In the genomic region with DNA sequence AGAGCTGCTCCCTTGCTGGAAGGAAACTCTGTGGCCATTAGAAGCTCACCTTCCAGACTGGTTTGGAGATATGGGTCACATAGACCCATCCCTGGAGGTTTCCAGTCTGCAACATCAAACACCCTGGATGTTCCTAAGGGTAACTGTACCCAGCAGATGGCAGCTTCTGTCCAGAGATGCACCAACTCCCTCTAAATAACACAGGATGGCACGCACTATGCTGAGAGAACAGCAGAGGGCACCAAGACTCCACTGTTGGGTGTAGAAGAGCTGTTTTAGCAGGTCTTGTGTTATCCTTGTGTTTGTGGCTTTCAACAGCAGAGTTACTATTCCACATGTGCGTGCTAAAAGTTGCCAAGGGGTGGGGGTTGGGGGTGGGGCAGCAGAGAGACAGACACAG, we compare ENCODE assay signal across 8 mouse cellular contexts. TPM values are rescaled to one million over a fixed set of nuclear protein-coding genes. Genes with fewer than 3 reads are reported as not detected.
DNase-seq lines count a peak whose midpoint lies in the region; ATAC-seq lines count a peak whose summit lies in the region.

No protein-coding gene starts in this region.

- no peaks in the 10 kb centered on the region for H3K36me3 ChIP-seq in hindbrain, embryonic 14.5 days (replicated peaks; ENCODE audit: control insufficient read depth, insufficient read depth)

- peak; percentile 85 for DNase-seq in NIH3T3 (ENCODE audit: low read depth)
- peak; percentile 76 for DNase-seq in cerebellum, adult 8-10 months
- peak; percentile 80 to 97 for DNase-seq in frontal cortex, adult 2 months (ENCODE audit: extremely low spot score in 1 of 2, low spot score in 1 of 2)
- peak; percentile 97 for DNase-seq in hindbrain, embryonic 14.5 days (ENCODE audit: low spot score)
- DNase-seq in layer of hippocampus, postnatal 10 days (ENCODE audit: low spot score in 2 of 2), result peak; percentile 94
- DNase-seq in lung, postnatal 25 days (ENCODE audit: low spot score), result peak; percentile 87
- DNase-seq in right cerebral cortex, adult 18-20 months, result peak; percentile 89
- peak; percentile 64 to 79 for DNase-seq in urinary bladder, postnatal 36 days (ENCODE audit: low spot score in 2 of 2)

- no peak overlapping the region for H3K9ac ChIP-seq in hindbrain, embryonic 14.5 days

- no peak overlapping the region for H3K4me2 ChIP-seq in hindbrain, embryonic 14.5 days (replicated peaks)

- 0 out of 2 replicates have a peak, but pooled peaks cover 4% of the 10 kb centered on the region for H3K4me1 ChIP-seq in hindbrain, embryonic 14.5 days (replicated peaks; ENCODE audit: control insufficient read depth, insufficient read depth, low read length)

- peak; percentile 89 for ATAC-seq in hindbrain, embryonic 14.5 days (ENCODE audit: low FRiP score)

- H3K27me3 ChIP-seq in hindbrain, embryonic 14.5 days (ENCODE audit: control insufficient read depth, insufficient read depth, low read length), result no peaks in the 10 kb centered on the region

- H3K4me3 ChIP-seq in hindbrain, embryonic 14.5 days (replicated peaks; ENCODE audit: low read length), result no peak overlapping the region

- WGBS in hindbrain, embryonic 14.5 days, result 11% methylated on average over 2 of the region's 2 CpGs

- H3K9me3 ChIP-seq in hindbrain, embryonic 14.5 days (ENCODE audit: control insufficient read depth, low read length), result no peaks in the 10 kb centered on the region

- H3K27ac ChIP-seq in hindbrain, embryonic 14.5 days, result no peak overlapping the region

RNA-seq across cellular contexts. Expression of a gene that starts 21.5 kb away (rescaled TPM):
- polyA plus RNA-seq in frontal cortex, adult 2 months (2012; rRNA removed), result 0.70 and 0.82 TPM in 2 replicates
- polyA plus RNA-seq in hindbrain, embryonic 14.5 days (2014; fragmentation: Nextera tagmentation; extraction: Ambion mirVana), result not detected in 2 replicates
- under 1 TPM; 0.62 to 0.85 TPM for total RNA-seq in layer of hippocampus, postnatal 10 days (2021)

RNA-seq across cellular contexts. Expression of a gene that starts 29.2 kb away (rescaled TPM):
- polyA plus RNA-seq in frontal cortex, adult 2 months (2012; rRNA removed), result 8.9 and 11.6 TPM in 2 replicates
- polyA plus RNA-seq in hindbrain, embryonic 14.5 days (2014; fragmentation: Nextera tagmentation; extraction: Ambion mirVana), result 11.9 and 14.6 TPM in 2 replicates
- total RNA-seq in layer of hippocampus, postnatal 10 days (2021), result 10 to 100 TPM; 20.3 to 22.6 TPM
